Mouse (Mus musculus): Measurements from ENCODE around the gene Pla2g2c. TPM values are rescaled to one million over a fixed set of nuclear protein-coding genes. Genes with fewer than 3 reads are reported as not detected.

The Pla2g2c gene
- total RNA-seq, 2 experiments from 2014 or later, result not detected

DNA sequence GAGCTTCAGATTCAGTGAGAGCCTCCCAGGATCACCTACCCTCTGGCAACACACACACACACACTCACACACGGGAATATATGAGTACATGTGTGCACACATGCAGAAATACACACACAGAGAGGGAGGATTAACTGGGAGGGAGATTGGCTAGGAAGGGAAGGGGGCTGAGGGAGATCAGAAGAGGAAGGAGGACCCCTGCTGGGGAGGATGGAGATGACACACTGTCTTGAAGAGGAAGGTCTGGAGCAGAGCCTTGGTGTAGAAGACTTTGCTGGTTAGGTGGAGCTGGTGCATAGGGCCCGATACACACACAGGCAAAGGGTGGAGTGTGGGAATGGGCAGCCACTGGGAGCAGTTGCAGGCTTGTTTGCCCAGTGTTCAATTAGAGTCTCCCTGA lies 68.7 kb downstream of the Pla2g2c start:
- ATAC-seq (replicated peaks; ENCODE audit: poor library complexity, severe bottlenecking), result no peak

DNA sequence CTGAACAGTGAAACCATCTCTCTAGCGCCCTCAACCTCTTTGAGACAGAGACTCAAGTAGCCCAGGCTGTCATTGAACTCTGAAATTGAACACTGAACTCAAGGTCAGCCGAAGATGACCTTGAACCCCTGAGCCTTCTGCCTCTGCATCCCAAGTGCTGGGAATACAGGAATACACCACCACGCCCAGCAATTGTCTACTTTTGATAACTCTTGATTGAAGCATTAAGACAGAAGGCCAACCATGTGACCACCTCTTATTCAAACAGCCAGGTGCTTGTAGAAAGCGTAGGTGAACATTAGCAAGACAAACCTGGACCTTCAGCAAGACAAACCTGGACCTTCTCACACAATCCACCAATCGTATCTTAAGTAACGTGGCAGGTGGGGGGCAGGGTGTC lies 69.8 kb downstream of the Pla2g2c start:
- no peak for ATAC-seq (replicated peaks; ENCODE audit: poor library complexity, severe bottlenecking)

Other genes with a start within 250 kb of the Pla2g2c start
- not detected in 2 replicates for gene Vwa5b1, start 88.9 kb upstream of the Pla2g2c start, total RNA-seq (2014; fragmentation: Nextera tagmentation)
- not detected in 2 replicates for gene Vwa5b1, start 88.9 kb upstream of the Pla2g2c start, total RNA-seq (2017)
- gene Ubxn10, start 12.4 kb downstream of the Pla2g2c start, total RNA-seq (2014; fragmentation: Nextera tagmentation), result not detected in 2 replicates
- not detected in 2 replicates for gene Ubxn10, start 12.4 kb downstream of the Pla2g2c start, total RNA-seq (2017)
- not detected in 2 replicates for gene Pla2g2f, start 32.8 kb downstream of the Pla2g2c start, total RNA-seq (2014; fragmentation: Nextera tagmentation)
- not detected in 2 replicates for gene Pla2g2f, start 32.8 kb downstream of the Pla2g2c start, total RNA-seq (2017)
- not detected in 2 replicates for gene Pla2g2d, start 50.9 kb downstream of the Pla2g2c start, total RNA-seq (2014; fragmentation: Nextera tagmentation)
- gene Pla2g2d, start 50.9 kb downstream of the Pla2g2c start, total RNA-seq (2017), result not detected in 2 replicates
- not detected in 2 replicates for gene Pla2g5, start 138.7 kb downstream of the Pla2g2c start, total RNA-seq (2014; fragmentation: Nextera tagmentation)
- gene Pla2g5, start 138.7 kb downstream of the Pla2g2c start, total RNA-seq (2017), result not detected in 2 replicates
- not detected in 2 replicates for gene Gm13030, start 149.2 kb downstream of the Pla2g2c start, total RNA-seq (2014; fragmentation: Nextera tagmentation)
- not detected in 2 replicates for gene Gm13030, start 149.2 kb downstream of the Pla2g2c start, total RNA-seq (2017)
- not detected in 2 replicates for gene Pla2g2e, start 153.2 kb downstream of the Pla2g2c start, total RNA-seq (2014; fragmentation: Nextera tagmentation)
- gene Pla2g2e, start 153.2 kb downstream of the Pla2g2c start, total RNA-seq (2017), result not detected in 2 replicates
- gene Otud3, start 189.2 kb downstream of the Pla2g2c start, total RNA-seq (2014; fragmentation: Nextera tagmentation), result 3.8 and 5.7 TPM in 2 replicates
- gene Otud3, start 189.2 kb downstream of the Pla2g2c start, total RNA-seq (2017), result 3.2 and 4.7 TPM in 2 replicates
- gene Rnf186, start 242.3 kb downstream of the Pla2g2c start, total RNA-seq (2014; fragmentation: Nextera tagmentation), result not detected in 2 replicates
- not detected in 2 replicates for gene Rnf186, start 242.3 kb downstream of the Pla2g2c start, total RNA-seq (2017)
- gene Tmco4, start 248.1 kb downstream of the Pla2g2c start, total RNA-seq (2014; fragmentation: Nextera tagmentation), result 18.3 and 18.6 TPM in 2 replicates
- 13.2 and 21.2 TPM in 2 replicates for gene Tmco4, start 248.1 kb downstream of the Pla2g2c start, total RNA-seq (2017)